Mouse (Mus musculus): ENCODE results near the gene Vdr. TPM values are rescaled to one million over a fixed set of nuclear protein-coding genes. Genes with fewer than 3 reads are reported as not detected.
"Not testable (repeated sequence)": the region's sequence is repeated elsewhere in the genome, so short reads cannot be mapped to it uniquely, and the experiment has no call there.

Vdr gene
- total RNA-seq, 2 experiments from 2014 or later, result 0.07 TPM; not detected in 1

DNA sequence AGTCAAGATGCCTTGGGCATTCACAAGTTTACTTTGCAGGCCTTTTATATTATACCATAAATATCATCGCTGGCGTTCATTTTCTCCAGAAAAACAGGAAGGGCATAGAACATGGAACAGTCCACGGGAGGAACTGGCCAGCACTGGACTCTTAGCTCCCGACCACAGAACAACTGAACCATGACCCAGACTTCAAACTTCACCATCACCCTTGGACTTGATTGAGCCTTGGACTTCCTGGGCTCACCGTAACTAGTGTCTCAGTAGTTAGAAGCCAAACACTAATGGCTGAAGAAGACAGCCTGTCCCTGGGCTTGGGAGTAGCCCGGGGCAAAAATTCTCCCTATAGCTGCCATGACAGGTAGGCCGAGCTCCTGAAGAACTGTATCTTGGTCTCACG, 29.0 kb downstream of the Vdr start:
- DNase-seq (ENCODE audit: low spot score in 2 of 2), result no peak

DNA sequence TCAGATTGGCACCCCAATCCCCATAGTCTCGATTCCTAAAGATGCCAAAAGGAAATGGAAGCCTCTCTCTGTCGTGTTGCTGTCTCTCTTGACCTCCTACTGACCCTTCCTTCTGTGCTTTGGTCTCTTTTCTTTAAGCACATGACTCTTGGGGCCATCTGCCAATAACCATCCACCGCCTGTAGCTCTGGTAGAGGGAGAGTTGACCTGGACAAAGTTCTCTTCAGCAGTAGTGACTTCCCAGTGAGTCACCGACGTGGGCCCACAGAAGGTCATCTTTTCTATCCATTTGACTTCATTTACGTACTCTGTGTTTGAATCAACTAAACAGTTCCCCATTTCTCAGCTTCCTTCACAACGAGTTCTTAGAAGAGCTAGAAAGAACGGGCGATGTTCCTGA, 30.0 kb downstream of the Vdr start:
- no peak for DNase-seq (ENCODE audit: low spot score in 2 of 2)

DNA sequence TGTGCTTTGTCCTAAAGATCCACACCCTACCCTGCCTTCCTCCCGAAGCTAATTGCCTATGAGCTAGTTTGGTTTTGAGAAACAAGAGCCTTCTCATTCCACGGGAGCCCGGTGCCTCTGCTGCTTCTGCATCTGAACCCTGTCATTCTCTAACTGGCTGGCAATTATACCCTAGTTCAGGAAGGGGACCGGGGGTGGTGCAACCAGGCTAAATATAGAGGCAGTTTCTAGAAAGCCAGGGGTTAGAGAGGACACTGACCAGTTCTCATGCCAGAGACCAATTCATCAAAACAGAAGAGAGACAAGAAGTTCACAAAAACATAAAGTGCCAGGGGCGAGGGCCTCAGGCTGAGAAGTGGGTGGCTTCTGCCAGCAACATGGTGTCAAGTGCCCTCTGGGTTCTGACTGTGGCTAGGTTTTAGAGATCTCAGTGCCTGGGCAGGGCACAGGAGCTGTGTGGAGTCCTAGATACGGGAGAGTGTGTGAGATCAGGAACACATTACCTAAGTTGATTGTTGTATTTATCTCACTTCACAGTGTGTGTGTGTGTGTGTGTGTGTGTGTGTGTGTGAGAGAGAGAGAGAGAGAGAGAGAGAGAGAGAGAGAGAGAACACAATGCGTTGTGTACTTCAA, 31.6 kb downstream of the Vdr start:
- DNase-seq (ENCODE audit: low spot score in 2 of 2), result no peak

DNA sequence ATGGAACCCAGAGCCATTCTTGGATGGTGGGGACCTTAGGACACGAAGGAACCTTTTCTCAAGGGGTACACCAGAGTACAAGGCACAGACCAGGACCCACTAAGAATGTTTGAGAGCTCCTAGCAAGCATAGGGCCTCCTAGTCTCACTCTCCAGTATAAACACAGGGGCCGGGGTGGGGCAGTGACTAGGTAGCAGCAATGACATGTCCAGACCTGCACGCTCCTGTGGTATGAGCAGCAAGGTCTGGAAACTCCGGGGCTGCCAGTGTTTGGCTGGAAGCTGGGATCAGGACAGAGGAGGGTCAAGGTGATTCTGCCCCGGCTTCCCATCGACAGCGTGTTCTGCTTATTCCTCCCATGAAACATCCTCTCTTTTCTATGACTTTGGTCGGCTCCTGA, 34.6 kb downstream of the Vdr start:
- DNase-seq (ENCODE audit: low spot score in 2 of 2), result no peak

- no peak for DNase-seq (ENCODE audit: low spot score in 2 of 2)
Observed at GRCm38 (mm10) chr15:97873717-97874116, 36.7 kb downstream of the Vdr start.

DNA sequence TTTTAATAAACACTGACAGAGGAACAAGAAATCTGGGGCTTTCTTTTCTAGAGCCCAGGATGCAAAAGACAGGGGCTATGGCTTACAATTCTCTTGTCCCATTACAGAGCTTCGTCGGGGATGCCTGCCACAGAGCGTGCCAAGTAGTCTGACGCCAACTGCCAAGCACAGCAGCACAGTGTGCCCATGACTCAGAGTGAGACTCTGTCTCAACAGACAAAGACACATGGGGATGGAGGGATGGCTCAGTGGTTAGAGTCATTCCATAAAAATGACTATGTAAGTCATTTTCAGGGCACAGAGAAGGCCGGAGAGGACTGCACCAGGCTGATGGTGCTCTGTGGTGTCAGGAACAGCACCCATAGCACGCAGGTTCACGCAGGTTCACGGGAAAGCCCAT, 38.3 kb downstream of the Vdr start:
- peak; percentile 26 to 45 for DNase-seq (ENCODE audit: low spot score in 2 of 2)

DNA sequence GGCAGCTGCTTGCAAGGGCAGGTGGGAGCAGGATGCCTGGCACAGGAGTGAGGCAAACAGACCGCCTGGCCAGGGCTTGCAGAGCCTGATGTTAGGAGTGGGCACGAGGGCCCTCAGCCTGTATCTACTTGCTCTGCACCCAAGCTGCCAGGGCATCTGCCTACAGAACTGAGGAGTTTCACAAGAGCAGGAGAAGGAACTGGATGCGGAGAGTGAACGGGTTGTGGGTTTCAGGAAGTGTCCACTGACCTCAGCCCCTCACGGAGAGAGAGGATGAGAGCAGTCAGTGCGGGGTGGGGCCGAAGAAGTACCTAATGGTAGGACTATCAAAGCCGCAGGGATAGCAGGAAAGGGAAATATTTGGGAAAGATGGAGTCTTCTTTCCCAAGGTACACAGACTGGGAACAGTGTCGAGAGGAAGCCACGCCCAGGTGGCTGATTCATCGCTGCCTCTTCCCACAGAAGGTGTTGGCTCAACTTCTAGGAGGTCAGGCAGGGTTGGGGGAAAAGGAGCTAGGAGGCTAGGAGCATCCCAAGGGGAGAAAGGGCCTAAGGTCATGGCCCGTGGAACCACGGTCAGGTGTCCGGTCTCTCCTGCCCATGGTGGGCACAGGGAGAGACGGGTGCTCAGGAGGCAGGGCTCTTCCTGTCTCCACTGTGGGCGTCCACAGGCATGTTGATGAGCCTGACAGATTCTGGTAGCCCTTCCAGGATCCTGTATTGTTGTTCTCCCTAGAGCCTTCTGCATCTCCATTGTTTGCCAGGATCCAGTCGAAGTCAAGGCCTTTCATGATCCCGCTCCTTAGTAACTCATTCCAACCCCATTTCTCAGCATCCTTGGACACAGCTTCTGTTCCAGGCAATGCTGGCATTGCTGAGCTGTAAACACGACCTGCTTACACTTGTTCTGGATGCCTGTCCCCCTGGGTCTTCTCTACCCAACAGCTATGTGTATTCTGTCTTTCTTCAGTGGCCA, 39.1 kb downstream of the Vdr start:
- DNase-seq (ENCODE audit: low spot score in 2 of 2), result peak in 1 of 2 experiments; percentile 20

DNA sequence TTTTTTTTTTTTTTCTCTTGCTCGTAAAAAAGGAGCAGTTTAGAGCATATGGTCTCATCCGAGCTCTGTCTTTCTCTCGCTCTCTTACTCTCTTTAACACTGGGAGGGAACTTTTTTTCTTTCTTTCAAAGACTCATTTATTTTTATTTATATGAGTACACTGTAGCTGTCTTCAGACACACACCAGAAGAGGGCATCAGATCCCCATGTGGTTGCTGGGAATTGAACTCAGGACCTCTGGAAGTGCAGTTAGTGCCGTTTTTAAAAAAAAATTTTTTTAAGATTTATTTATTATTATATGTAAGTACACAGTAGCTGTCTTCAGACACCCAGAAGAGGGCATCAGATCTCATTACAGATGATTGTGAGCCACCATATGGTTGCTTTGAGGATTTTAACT, 40.3 kb downstream of the Vdr start:
- DNase-seq (ENCODE audit: low spot score in 2 of 2), result not testable (repeated sequence)

DNA sequence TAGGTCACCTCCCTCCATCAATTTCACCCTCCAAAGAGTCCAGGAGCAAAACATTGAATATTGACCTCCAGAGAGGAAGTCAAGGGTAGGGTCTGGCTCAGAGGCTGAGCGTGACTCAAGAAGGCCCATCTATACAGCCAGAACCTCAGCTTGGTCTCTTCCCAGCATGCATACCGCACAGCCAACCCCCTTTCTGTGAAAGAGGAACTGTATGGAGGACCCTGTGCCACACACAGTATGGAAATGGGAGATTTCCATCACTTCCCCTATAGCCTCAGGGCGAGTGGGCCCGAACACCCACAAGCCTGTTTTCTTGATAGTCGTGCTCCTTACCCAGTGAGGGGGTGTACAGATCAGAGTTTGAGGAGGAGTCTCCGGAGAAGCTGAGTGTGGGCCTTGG, 41.4 kb downstream of the Vdr start:
- no peak for DNase-seq (ENCODE audit: low spot score in 2 of 2)

DNA sequence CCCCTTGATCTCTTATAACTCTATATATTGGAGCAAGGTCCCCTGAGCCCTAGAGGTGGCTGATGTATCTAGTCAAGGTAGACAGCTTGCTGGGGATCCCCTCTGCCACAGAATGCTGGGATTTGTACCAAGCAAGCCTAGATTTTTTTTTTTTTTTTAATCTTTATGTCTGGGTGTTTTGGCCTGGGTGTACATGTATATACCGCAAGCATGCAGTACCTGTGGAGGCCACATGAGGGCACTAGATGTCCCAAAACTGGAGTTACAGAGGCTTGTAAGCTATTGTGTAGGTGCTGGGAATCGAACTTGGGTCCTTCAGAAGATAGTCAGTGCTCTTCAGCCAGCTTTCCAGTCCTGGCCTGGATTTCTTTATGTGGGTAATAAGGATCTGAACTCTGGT, 44.4 kb downstream of the Vdr start:
- DNase-seq (ENCODE audit: low spot score in 2 of 2), result no peak

DNA sequence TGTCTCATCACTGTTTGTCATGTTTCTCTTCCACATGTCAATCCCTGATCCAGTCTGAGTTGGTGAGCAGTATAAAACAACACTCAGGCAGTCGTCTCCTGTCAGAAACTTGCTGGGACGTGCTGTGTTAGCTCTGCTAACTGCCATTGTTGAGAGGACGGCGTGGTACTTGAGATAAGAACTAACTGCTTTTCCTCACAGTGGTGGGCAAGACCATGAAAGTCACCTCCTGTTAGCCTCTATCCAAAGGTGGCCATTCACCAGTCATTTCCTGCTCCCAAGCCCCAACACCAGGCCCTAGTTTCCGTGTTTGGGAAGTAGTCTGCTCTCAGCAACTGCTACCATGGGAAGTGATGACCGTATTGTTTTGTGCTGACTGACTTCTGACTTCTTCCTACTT, 45.3 kb downstream of the Vdr start:
- DNase-seq (ENCODE audit: low spot score in 2 of 2), result no peak

DNA sequence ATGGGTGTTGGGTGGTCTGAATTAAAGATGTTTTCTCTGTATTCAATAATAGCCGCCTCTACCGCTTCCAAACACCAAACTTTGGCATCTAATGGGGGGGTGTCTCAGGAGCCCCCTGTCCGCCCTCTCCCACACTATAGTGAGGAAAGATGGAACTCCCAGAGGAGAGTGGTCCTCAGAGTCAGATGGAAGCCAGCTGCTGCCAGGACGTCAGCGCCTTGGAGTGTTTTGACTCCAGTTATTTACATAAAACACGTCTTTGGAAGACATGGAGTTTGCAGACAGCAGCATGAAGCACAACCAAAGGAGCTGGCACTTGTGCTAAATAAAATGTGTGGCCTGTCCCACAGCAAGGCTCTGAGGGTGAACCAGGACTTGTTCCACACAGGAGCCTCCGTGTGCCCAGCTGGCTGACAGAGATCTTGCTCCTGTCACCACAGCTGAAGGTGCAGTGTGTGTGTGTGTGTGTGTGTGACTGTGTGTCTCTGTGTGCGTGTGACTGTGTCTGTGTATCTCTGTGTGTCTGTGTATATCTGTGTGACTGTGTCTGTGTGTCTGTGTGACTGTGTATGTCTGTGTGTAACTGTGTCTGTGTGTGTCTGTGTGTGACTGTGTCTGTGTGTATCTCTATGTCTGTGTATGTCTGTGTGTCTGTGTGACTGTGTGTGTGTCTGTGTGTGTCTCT, 45.9 kb downstream of the Vdr start:
- DNase-seq (ENCODE audit: low spot score in 2 of 2), result no peak

DNA sequence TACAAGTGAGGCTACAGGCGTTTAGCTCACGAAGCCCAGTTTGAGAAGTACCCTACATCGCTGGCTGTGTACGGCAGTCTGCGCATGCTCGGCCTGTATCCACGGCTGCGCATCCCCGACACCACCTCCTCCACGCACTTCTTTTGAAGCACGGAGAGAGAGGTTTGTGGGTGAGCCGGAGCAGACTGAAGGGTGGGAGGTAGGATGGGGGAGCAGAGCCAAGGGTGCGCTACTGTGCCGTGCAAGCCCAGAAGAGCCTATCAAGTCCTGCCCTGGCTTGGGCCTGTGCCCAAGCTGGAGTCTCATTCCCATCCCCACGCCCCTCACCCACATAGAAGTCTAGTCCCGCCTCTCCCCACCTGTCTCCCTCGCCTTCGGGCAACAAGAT, 46.9 kb downstream of the Vdr start:
- DNase-seq (ENCODE audit: low spot score in 2 of 2), result peak; percentile 46 to 56

DNA sequence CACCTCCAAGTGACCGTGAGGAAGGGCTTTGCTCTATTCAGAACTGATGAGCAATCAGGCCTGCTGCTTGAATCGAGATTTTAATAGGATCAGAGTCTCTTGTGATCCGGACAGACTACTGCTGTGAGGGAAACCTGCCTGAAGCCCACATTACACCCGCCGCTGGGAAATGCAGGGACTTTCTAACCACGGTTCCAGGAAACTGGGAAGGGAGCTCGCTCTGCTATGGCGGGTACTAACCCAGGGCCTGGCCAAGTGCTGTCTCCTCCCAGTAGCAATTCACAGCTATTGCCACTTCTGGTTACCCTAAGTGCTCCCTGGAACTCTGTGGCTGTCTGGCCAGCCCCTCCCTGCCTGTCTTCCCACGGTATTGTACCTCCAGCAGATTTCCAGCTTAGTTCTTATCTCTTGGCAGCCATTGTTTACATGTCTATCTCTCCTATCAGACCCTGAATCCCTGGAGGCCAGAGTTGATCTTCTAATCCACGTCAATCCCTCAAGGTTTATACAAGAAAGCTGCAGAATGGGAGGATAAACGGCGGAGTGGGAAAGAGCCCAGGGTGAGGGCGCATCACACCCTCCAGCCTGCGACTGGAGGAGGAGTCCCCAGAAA, 47.4 kb downstream of the Vdr start:
- no peak for DNase-seq (ENCODE audit: low spot score in 2 of 2)

DNA sequence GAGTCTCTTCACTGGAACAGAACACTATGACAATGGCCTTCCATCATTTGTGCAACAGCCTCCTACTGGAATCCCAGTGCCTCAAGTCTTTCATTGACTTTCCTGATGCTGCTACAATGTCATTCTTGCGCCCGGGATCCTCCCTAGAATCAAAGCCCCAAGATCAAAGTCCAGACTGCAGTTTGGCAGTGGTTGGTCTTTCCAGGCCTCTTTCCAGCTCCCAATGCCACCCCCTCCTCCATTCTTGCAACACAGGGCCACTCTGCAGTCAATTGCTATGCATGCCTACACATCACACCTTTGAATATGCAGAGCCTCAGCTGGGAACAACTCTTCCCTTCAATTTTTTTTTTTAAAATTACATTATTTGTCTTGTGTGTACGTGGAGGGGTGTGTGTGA, 50.1 kb downstream of the Vdr start:
- DNase-seq (ENCODE audit: low spot score in 2 of 2), result no peak

GRCm38 (mm10) chr15:97858431-97858830, 52.0 kb downstream of the Vdr start:
- DNase-seq (ENCODE audit: low spot score in 2 of 2), result no peak

- no peak for DNase-seq (ENCODE audit: low spot score in 2 of 2)
Observed at GRCm38 (mm10) chr15:97854551-97854950, 55.9 kb downstream of the Vdr start.

- no peak for DNase-seq (ENCODE audit: low spot score in 2 of 2)
Observed at GRCm38 (mm10) chr15:97854059-97854458, 56.4 kb downstream of the Vdr start.

DNA sequence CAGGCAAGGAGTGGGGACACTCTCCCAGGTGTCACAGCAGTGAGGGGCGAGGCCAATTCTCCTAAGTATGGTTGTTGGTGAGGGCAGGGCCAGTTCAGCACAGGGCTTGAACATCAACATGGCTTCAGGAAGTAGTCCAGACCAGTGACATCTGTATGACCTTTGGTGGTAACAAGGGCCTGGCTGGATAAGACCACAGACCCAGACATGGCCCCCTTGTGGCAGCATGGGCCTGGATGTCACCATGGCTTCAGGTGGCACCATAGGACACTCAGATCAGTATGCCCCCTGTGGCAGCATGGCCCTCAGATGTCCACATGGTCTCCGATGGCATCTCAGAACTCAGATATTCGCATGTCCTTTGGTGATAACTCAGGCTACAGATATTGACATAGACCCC, 58.1 kb downstream of the Vdr start:
- no peak for DNase-seq (ENCODE audit: low spot score in 2 of 2)

DNA sequence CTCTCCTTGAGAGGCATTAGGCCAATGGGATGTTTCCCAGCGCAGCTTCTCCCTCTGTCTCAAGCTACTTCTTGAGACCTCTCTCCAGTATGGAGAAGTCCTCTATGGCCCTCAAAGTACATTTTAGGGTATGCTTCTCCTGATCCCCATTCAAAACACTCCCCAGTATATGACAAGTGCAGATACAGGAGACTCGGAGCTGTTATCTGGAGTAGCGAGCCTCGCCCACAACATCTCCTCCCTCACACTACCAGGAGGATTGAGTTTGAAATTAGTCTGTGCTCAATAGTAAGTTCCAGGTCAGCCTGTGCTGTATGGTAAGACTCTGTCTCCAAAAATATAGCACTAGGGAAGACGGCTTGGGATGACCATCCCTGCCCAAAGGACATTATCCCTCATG, 59.4 kb downstream of the Vdr start:
- DNase-seq (ENCODE audit: low spot score in 2 of 2), result no peak

- DNase-seq (ENCODE audit: low spot score in 2 of 2), result no peak
Observed at GRCm38 (mm10) chr15:97850441-97850840, 60.0 kb downstream of the Vdr start.
